38 mouse cellular contexts compared by ENCODE assay signal in the genomic region with DNA sequence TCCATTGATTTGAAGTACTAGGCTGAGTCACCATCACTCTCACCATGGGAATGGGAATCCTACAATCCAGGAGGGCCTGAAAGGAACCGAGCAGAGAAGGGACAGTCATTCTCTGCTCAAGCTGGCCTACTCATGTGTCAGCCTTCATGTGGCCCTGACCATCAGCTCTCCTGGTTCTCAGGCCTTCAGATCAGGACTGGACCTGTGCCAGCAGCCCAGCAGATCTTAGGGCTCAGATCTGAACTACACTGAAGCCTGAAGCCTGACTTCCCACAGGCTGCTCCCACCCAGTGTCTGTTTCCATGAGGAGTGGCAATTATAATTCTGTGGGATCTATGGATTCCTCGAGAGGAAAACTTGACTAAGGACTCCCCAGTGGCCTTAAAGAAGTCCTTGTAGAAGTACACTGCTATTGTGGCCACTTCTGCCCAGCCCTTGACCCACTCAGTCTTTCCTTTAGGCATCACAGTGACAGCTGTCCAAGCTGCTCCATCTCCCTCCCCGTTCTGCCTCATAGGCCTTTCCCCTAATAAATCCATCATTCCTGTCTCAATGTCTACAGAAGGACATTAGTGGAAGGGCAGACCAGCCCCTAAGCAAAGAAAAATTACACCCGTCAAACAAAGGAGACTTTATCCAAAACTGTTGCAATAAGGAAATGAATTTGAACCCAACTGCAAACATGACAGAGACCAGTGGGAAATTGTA. TPM values are rescaled to one million over a fixed set of nuclear protein-coding genes. Genes with fewer than 3 reads are reported as not detected.
DNase-seq lines count a peak whose midpoint lies in the region; ATAC-seq and TF ChIP-seq lines count a peak whose summit lies in the region.
"Had no signal": no experiment of that assay in that cellular context is flagged by ENCODE, and none has a peak within 500 bp of the region (broad histone marks: within the 10 kb centered on the region; RNA-seq: fewer than 3 reads in every experiment).

No protein-coding gene starts in this region.

- H3K9me3 ChIP-seq in intestine, postnatal 0 days (ENCODE audit: control insufficient read depth), result no peaks in the 10 kb centered on the region
- H3K9me3 ChIP-seq: G1E; heart, embryonic 15.5 days; liver, embryonic 13.5 days; midbrain, embryonic 10.5 days; stomach, embryonic 15.5 days had no signal

- WGBS in intestine, postnatal 0 days, result 30% methylated on average over 4 of the region's 4 CpGs

- no peak overlapping the region for H3K4me3 ChIP-seq in intestine, postnatal 0 days (ENCODE audit: low read depth, low read length)
- H3K4me3 ChIP-seq: erythroblast, embryonic 14.5 days; heart, embryonic 15.5 days; liver, embryonic 13.5 days; midbrain, embryonic 10.5 days; stomach, embryonic 15.5 days had no signal

- peak; percentile 51 for ATAC-seq in intestine, postnatal 0 days
- ATAC-seq: forebrain, postnatal 0 days; inflammation-experienced regulatory T-cells, adult 6 months; midbrain, embryonic 16.5 days had no signal

- no peaks in the 10 kb centered on the region for H3K4me1 ChIP-seq in intestine, postnatal 0 days (replicated peaks; ENCODE audit: control insufficient read depth, insufficient read depth, low read length)
- H3K4me1 ChIP-seq: heart, embryonic 15.5 days; liver, embryonic 13.5 days; stomach, embryonic 15.5 days had no signal

- TF ChIP-seq CTCF in intestine, postnatal 0 days (IDR thresholded peaks at IDR 0.05; ENCODE audit: low read depth), result no peak

- no peak overlapping the region for H3K27ac ChIP-seq in intestine, postnatal 0 days (ENCODE audit: low read depth, low read length)
- H3K27ac ChIP-seq: heart, embryonic 15.5 days; hindbrain, embryonic 14.5 days; liver, embryonic 13.5 days; midbrain, embryonic 10.5 days; stomach, embryonic 15.5 days had no signal

- no peaks in the 10 kb centered on the region; the same call in 1 of the 2 replicates for H3K36me3 ChIP-seq in intestine, postnatal 0 days (ENCODE audit: control insufficient read depth, insufficient read depth)
- H3K36me3 ChIP-seq: heart, embryonic 15.5 days; liver, embryonic 13.5 days; midbrain, embryonic 10.5 days; stomach, embryonic 15.5 days had no signal

- no peak overlapping the region for H3K4me2 ChIP-seq in intestine, postnatal 0 days (replicated peaks; ENCODE audit: low read depth)
- H3K4me2 ChIP-seq: heart, embryonic 15.5 days; hindbrain, embryonic 14.5 days; liver, embryonic 13.5 days; stomach, embryonic 15.5 days had no signal

- DNase-seq in adrenal gland, adult (ENCODE audit: inconsistent age in 2 of 2, low spot score in 1 of 2), result peak; percentile 29 to 68
- DNase-seq in adrenal gland, postnatal 4 days (ENCODE audit: low spot score in 2 of 2), result no peak
- peak; percentile 18 for DNase-seq in kidney, postnatal 10 days
- DNase-seq in kidney, adult 8-10 months, result no peak
- DNase-seq in adrenal gland, postnatal 25 days, result peak; percentile 19
- DNase-seq in frontal cortex, postnatal 14 days (ENCODE audit: low spot score in 2 of 2), result no peak
- DNase-seq: cerebellum, adult 2 months; cerebellum, postnatal 14 days; forebrain, postnatal 0 days; gastrocnemius, postnatal 10 days; heart, postnatal 4 days; kidney, postnatal 25 days; left cerebral cortex, postnatal 4 days; liver, embryonic 13.5 days; lung, adult 2 months; right cerebral cortex, postnatal 25 days; thymus, postnatal 14 days had no signal

- no peaks in the 10 kb centered on the region for H3K27me3 ChIP-seq in intestine, postnatal 0 days (replicated peaks; ENCODE audit: control insufficient read depth, insufficient read depth, low read length)
- H3K27me3 ChIP-seq: heart, embryonic 15.5 days; liver, embryonic 13.5 days; stomach, embryonic 15.5 days had no signal

- H3K9ac ChIP-seq in intestine, postnatal 0 days (ENCODE audit: low read depth, low read length), result no peak overlapping the region
- H3K9ac ChIP-seq: forebrain, postnatal 0 days; heart, embryonic 15.5 days; hindbrain, embryonic 14.5 days; liver, embryonic 13.5 days; stomach, embryonic 15.5 days had no signal

RNA-seq across cellular contexts. Expression of a gene that starts 17.5 kb away (rescaled TPM):
- not detected for total RNA-seq in adrenal gland, postnatal 4 days (2021)
- not detected in 2 replicates for total RNA-seq in adrenal gland, postnatal 25 days (2021)
- polyA plus RNA-seq in intestine, postnatal 0 days (2015; fragmentation: Nextera tagmentation; extraction: Ambion mirVana), result not detected in 2 replicates
- total RNA-seq: forebrain, postnatal 0 days; gastrocnemius, postnatal 10 days; heart, postnatal 4 days; layer of hippocampus, adult 18-20 months; layer of hippocampus, postnatal 25 days; left cerebral cortex, postnatal 4 days; megakaryocyte progenitor cell, adult 5-6 weeks; neutrophil, adult 5-6 weeks had no signal
- polyA plus RNA-seq: cerebellum, adult 2 months; cortical plate, adult 2 months; embryonic facial prominence, embryonic 14.5 days; erythroblast, embryonic 14.5 days; forebrain, embryonic 11.5 days; forebrain, postnatal 0 days; G1E; gonadal fat pad, adult 2 months; heart, embryonic 15.5 days; hindbrain, embryonic 14.5 days; inflammation-experienced regulatory T-cells, adult 6 months; kidney, embryonic 14.5 days; limb, embryonic 14.5 days; liver, embryonic 13.5 days; lung, adult 2 months; midbrain, embryonic 10.5 days; midbrain, embryonic 16.5 days; neural tube, embryonic 11.5 days; stomach, embryonic 15.5 days; urinary bladder, adult 2 months had no signal

RNA-seq across cellular contexts. Expression of a gene that starts 26.9 kb away (rescaled TPM):
- total RNA-seq in adrenal gland, postnatal 4 days (2021), result not detected
- total RNA-seq in adrenal gland, postnatal 25 days (2021), result not detected in 2 replicates
- polyA plus RNA-seq in intestine, postnatal 0 days (2015; fragmentation: Nextera tagmentation; extraction: Ambion mirVana), result not detected in 2 replicates
- total RNA-seq: forebrain, postnatal 0 days; gastrocnemius, postnatal 10 days; heart, postnatal 4 days; layer of hippocampus, adult 18-20 months; layer of hippocampus, postnatal 25 days; left cerebral cortex, postnatal 4 days; megakaryocyte progenitor cell, adult 5-6 weeks; neutrophil, adult 5-6 weeks had no signal
- polyA plus RNA-seq: cerebellum, adult 2 months; cortical plate, adult 2 months; embryonic facial prominence, embryonic 14.5 days; erythroblast, embryonic 14.5 days; forebrain, embryonic 11.5 days; forebrain, postnatal 0 days; G1E; gonadal fat pad, adult 2 months; heart, embryonic 15.5 days; hindbrain, embryonic 14.5 days; inflammation-experienced regulatory T-cells, adult 6 months; kidney, embryonic 14.5 days; limb, embryonic 14.5 days; liver, embryonic 13.5 days; lung, adult 2 months; midbrain, embryonic 10.5 days; midbrain, embryonic 16.5 days; neural tube, embryonic 11.5 days; stomach, embryonic 15.5 days; urinary bladder, adult 2 months had no signal

RNA-seq across cellular contexts. Expression of a gene that starts 41.5 kb away (rescaled TPM):
- total RNA-seq in adrenal gland, postnatal 4 days (2021), result not detected
- total RNA-seq in adrenal gland, postnatal 25 days (2021), result not detected in 2 replicates
- polyA plus RNA-seq in intestine, postnatal 0 days (2015; fragmentation: Nextera tagmentation; extraction: Ambion mirVana), result not detected in 2 replicates
- total RNA-seq: forebrain, postnatal 0 days; gastrocnemius, postnatal 10 days; heart, postnatal 4 days; layer of hippocampus, adult 18-20 months; layer of hippocampus, postnatal 25 days; left cerebral cortex, postnatal 4 days; megakaryocyte progenitor cell, adult 5-6 weeks; neutrophil, adult 5-6 weeks had no signal
- polyA plus RNA-seq: cerebellum, adult 2 months; cortical plate, adult 2 months; erythroblast, embryonic 14.5 days; forebrain, embryonic 11.5 days; forebrain, postnatal 0 days; G1E; gonadal fat pad, adult 2 months; heart, embryonic 15.5 days; hindbrain, embryonic 14.5 days; inflammation-experienced regulatory T-cells, adult 6 months; kidney, embryonic 14.5 days; limb, embryonic 14.5 days; liver, embryonic 13.5 days; lung, adult 2 months; midbrain, embryonic 10.5 days; midbrain, embryonic 16.5 days; neural tube, embryonic 11.5 days; stomach, embryonic 15.5 days; urinary bladder, adult 2 months had no signal

Comparison
In these comparisons a context has a peak if more than half of its experiments do, and no peak if none do; other contexts are left out.
1. DNase-seq: peak in adrenal gland, adult (2 of 2), kidney, postnatal 10 days (single experiment) and adrenal gland, postnatal 25 days (single experiment); none in adrenal gland, postnatal 4 days (0 of 2), kidney, adult 8-10 months (0 of 2) and frontal cortex, postnatal 14 days (0 of 2).